Mouse (Mus musculus) erythroblast, adult 5-6 weeks (primary cell): ENCODE measurements around the gene Hal. TPM values are rescaled to one million over a fixed set of nuclear protein-coding genes. Genes with fewer than 3 reads are reported as not detected.
A peak's percentile ranks its signal among the peaks of the same experiment; 100 is the strongest.

Experiments used
- ATAC-seq: replicated peaks from 2 replicates; pipeline ENCODE4 v1.8.0; 2016; ENCODE audit warnings: moderate number of reproducible peaks, mild to moderate bottlenecking, moderate TSS enrichment, inconsistent platforms; ENCODE audit not compliant: poor library complexity, low FRiP score, severe bottlenecking
- total RNA-seq, 2 experiments: library from RNA; stranded (forward) in 1 of 2; stranded (reverse) in 1 of 2; fragments of 150-400 nt in 1 of 2; fragments of 200-764, 138-1000 nt in 1 of 2; gene quantifications; 2 replicates each; pipeline versions ENCODE4 v1.2.3 to v1.2.4; 2015 to 2017; ENCODE audit warnings: low replicate concordance in 2 of 2

Hal gene
- total RNA-seq (2015; ENCODE audit: low replicate concordance) (2.5 and 3.6 TPM in 2 replicates), total RNA-seq (2017; ENCODE audit: low replicate concordance) (0.51 and 1.3 TPM in 2 replicates)

DNA sequence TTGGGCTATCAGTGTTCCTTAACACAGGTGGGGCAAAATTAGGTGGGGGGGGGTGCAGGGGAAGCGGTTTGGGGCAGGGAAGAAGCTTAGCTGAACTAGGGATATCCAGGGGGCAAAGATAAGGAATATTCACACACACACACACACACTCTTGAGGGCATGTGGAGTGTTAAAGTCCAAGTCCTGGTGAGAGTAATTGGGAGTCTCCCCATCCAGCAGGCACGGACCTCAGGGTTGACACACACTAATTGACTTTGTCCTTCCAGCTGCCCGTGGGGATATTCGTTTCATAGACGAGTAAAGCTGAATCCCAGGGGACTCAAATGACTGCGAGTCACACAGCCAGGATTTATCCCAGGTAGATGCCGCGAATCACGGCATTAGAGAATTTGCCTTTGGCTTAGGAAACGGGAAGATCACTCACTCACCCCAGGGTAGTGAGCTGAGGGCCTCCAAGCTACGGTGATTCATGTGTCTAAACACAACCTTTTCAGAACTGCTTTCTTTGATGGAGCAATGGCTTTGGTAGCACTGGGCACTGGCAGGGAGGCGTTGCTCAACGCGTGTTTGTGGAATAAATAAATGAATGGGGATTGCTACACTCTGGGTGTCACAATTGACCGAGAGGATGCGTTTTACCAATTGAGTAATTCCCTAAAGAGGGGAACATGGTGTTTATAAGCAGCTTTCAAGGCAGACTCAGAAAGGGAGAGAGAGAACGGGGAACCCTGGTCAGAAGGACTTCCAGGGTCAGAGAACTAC lies at the start of gene Hal:
TSS of gene Hal (plus strand) at position 703 of the 762 bp plus-strand sequence.
- no peak for ATAC-seq

DNA sequence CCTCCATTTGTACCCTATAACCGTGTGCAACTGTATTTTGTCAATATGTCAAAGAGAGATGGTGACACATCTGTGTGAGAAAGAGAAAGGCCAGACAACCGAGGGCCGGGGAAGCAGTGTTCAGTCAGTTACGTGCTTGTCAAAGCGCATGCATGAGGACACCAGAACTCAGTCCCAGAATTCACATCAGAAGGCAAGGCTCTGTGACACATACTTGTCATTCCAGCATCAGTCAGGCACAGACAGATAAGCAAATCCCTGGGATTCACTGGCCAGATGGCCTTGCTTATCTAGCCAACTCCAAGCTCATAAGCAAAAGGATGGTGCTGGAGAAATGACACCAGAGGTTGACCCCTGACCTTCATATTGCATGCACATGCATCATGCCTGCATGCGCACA lies 47.1 kb upstream of the Hal start:
- no peak for ATAC-seq

DNA sequence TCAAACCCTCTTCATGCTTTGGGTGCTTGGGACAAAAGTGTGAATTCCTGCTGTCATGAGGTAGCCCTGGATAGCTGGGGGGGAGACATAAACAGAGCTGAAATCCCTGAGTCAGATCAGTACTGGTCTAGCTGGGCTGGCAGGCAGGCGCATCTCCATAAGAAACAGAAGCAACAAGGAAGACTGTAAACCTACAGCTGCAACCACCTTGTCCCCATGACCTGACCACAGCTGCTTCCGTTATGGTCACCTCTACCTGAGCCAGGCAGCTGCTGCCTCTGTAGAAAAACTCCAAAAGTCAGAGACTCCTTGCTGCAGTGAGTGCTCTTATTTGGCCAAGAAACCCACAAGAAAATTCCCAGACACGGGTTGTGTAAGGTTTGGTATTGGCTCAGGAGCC lies 46.4 kb upstream of the Hal start:
- ATAC-seq, result no peak

DNA sequence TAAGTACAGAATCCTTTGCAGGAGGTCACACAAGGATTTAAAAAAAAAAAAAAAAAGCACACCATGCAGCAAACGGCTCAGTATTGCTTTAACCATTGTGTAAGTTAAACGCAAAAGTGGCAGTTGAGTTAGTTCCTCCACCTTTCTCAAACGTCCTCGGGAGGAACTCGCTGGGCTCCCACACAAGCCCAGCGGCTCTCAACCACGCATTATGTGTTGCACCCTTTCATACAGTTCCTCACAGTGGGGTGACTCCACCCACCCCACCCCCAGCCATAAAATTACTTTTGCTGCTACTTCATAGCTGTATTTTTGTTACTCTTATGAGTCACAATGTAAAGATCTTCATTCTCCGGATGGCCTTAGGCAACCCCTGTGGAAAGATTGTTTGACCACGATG lies 44.2 kb upstream of the Hal start:
- no peak for ATAC-seq

DNA sequence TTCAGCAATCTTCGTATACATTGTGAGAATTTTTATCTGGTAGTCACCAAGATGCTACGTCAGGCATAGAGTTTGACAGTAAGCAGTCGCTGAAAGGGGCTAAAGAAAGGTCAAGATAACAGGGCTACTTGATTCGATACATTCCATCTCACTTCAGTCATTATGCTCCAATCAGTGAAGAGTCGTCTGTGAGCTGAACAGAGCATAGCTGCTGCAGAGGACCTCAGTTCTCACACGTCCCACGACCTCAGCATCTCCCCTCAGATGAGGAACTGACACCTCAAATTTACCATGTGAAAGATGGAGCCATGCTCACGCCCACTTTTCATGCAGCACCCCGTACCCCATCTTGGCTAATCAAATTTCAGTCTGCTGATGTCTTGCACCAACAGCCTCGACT lies 41.2 kb upstream of the Hal start:
- ATAC-seq, result no peak

DNA sequence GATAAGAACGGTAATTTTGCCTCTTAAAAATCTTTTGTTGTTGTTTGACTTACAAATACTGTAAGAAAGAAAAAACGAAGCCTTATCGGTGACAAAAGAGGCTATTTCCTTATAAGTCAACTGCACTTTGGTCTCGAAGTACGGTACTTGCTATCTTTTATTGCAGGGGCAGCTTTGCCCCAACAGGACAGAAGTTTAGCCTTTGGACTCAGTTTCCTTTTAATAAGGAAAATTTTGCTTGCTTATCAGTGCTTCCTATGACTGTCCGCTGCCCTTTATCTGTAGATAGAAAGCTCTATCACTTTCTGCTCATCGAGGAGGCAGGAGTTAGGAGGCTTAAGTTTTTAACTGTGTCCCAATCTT lies 33.9 kb upstream of the Hal start:
- no peak for ATAC-seq

DNA sequence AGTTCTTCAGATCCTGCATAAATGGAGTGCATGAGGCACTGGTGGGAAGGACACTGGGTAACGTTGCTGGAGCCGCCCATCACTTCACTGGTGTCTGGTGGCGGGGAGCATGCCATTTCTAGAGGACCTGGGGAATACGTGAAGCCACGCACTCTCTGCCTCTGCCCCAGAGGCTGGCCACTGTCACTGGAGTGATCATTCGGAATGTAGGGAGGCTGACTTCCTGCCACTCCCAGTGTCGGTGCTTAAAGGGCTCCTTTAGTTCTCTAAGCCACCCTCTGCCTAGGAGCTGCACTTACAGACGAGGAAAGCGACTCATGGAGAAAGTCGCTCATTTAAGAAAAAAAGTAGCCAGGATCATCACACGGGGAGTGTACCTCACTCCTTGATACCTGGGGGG lies 28.5 kb upstream of the Hal start:
- ATAC-seq, result no peak

DNA sequence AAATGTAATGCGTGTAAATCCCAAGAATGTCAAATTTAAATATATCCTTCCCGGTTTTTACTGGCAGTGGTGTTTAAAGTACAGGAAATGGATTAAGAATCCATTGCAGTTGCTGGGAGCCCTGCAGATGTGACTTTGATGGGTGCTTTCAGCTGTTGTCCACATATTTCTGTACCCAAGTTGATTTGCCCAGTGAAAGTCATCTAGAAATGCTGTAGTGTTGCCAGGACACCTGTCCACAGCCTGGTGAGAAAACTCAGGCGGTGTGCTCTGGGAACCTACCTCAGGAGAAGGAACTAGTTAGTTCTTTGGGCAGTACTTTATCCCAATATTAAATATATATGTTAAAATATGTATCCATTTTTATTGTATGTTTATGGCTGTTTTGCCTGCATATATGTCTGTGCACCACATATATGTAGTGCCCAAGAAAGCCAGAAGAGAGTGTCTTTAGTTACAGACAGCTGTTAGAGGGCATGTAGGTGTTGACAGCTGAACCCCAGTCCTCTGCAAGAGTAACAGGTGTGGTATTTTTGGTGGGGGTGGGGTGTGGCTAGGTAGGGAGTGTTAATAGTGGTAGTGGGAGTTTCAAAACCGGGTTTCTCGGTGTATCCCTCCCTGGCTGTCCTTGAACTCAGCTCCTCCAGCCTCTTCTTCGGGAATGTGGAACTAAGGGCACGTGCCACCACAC lies 25.7 kb upstream of the Hal start:
- no peak for ATAC-seq

DNA sequence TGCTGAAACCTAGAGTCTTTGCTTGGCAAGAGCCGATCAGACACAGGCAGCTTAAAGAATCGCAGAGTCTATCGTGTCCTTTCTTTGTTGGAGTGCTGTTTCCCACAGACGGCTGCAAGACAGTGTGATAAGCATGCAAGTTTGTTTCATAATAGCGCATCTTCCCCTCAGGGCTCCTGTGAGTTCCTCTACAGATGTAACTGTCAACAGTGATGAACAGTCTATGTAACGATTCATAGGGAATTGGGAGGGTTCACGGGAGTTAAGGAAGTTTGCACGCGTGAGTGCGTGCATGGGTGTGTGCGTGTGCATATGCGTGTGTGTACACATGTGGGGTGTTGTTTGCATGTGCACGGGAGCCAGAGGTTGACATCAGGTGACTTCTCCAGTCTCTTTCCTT lies 25.0 kb upstream of the Hal start:
- no peak for ATAC-seq

DNA sequence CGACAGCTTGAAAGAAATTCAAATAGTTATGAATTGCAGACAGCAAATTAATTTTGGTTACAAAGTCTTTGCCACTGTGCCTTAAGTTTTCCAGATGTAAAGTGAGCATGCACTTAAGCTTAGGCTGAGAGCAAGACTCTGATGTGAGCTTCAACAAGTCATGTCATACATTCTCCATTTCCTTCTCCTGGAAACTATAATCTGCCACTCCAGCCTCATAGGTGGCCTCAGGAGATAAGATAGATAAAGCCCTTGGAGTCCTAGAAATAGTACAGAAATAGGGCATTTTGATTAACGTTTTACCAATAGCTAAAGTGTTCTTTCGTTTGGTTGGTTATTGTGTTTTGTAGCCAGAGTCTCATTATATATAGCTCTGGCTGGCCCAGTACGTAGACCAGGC lies 21.3 kb upstream of the Hal start:
- no peak for ATAC-seq

DNA sequence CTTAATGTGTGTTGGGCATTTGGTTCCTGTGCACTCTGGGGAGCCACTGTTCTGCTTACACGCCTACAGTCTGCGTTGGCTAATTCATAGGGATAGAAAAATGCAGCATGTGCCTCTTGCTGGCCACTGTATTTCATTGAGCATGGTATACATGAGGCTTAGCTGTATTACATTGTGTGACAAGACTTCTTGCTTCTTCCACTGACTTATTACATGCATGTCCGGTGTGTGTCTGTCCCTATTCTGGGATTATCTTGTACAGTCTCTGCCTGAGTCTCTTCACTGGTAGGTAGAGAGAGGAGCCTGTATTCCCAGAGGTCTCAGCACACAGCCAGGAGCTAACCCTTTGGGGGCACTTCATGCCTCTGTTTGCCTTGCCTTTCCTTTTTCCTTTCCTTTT lies 20.8 kb upstream of the Hal start:
- ATAC-seq, result no peak

DNA sequence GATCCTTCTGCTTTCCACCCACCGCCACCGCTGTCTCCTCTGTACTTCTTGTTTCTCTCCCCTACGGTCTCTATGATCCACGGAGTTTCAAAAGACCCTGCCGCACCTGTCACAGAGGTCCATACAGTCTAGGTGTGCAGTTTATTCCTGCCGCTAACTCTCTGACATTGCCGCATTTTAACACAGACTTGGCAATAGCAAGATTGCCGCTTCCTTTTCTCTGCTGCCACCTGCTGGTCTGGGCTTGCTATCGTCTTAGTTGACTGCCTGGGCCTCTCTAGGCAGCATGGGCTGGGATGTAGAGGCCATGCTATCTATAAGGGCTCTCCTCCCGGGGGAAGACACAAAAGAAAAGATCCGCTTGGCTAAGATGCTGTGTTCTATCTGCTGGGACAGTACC lies 17.2 kb upstream of the Hal start:
- ATAC-seq, result peak; percentile 87

DNA sequence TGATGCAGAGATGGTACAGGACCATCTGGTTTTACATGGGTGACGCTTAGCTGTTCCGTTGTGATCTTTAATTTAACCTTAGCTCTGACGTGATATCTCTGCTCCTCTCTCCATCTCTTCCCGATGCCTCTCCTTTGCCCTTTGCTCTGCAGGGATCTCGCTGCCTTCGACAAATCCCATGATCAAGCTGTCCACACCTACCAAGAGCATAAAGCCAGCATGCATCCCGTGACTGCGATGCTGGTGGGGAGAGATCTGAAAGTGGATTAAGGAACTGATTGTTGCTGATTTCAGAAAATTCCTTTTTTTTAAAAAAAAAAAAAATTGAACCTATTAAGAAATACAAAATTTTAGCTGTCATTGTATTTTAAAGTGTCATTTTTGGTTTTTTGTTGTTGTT lies 4.1 kb upstream of the Hal start:
- no peak for ATAC-seq

DNA sequence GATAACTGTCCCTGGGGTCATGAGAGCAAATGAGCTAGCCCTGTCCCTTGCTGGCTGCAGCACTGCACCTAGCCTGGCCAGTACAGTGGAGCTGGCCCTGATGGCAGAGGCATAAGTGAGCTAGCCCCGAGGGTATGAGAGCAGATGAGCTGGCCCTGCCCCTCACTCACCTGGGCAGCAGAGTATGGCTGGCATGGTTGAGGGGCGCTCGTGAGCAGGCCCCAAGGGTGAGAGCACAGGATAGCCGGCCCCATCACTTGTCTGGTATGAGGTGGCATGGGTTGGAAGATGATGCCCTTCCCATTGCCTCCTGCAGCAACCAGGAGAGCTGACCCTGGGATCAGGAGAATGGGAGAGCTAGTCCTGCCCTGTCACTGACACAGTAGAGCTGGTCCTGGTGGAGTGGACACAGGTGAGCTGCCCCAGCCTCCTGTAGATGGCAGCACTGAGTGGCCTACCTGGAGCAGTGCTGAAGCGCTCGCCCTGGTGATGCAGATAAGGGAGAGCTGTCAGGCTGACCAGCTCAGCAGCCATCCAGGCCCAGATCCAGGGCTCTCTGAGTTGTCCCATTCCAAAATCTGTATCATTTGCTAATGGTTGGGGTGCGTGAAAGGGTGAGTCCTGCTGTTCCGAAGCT lies 3.4 kb upstream of the Hal start:
- peak; percentile 79 for ATAC-seq

DNA sequence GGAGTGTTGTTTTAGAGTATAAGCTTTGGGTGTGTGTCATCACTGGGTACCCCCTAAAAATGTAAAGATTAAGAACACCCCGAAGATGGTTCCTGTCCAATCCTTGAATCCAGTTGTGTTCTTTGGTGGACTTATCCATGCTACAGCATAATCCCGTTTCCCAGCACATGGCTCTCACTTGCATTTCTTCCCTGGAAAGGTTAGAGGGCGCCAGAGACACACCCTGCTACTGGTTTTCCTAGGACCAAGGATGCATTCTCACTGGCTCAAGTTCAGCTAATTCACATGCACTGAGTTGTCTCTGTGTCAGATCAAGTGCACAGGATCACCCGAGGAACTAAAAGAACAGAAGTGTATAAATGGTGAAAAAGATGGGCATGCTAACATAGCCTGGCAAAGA lies 1.9 kb upstream of the Hal start:
- no peak for ATAC-seq

DNA sequence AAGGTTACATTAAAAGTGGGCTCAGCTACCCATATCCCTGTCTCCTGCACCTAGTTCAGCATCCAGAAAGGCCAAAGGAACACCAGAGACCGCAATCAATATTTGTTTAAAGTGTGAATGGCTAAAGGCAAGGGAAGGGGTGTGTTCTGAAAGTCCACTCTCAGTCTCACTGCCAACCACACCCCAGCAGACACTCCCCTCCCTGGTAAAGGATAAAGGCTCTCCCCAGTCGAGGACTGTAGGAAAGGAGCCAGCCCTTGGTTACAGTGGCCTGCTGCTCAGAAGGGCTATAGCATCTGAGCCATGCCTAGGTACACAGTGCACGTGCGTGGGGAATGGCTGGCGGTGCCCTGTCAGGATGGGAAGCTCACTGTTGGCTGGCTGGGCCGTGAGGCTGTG lies 259 bp downstream of the Hal start:
- no peak for ATAC-seq

DNA sequence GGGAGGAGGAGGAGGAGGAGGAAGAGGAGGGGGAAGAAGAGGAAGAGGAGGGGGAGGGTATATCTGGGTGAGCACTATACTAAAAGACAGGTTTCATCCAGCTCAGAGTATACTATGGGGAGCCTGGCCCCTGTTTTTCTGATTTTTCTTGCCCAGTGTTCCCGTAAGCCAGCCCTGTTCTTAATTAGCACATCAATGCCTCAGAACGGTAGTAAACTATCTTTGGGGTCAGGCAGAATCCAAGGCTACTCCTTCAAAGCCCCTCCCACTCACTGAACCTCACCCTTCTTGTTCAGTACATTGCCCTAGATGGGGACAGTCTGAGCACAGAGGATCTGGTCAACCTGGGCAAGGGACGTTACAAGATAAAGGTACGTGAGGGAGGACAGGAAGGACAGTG lies 1.9 kb downstream of the Hal start:
- ATAC-seq, result no peak

DNA sequence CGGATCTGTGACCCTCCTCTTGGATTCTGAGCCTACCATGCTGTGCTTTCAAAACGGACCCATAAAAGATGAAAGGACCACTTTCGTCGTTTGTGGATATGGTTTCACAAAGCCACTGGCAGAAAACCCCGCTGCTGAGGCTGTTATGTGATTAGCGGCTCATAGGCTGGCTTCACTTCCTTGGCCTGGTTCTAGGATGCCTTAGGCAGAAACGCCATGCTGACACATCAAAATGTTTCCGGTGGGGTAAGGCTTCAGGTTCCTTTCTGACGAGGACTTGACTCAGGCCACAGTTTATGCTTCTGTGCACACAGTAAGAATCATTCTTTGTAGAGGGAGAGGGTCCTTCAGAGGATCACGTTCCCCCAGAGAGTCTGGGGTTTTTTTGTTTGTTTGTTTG lies 12.3 kb downstream of the Hal start:
- no peak for ATAC-seq

DNA sequence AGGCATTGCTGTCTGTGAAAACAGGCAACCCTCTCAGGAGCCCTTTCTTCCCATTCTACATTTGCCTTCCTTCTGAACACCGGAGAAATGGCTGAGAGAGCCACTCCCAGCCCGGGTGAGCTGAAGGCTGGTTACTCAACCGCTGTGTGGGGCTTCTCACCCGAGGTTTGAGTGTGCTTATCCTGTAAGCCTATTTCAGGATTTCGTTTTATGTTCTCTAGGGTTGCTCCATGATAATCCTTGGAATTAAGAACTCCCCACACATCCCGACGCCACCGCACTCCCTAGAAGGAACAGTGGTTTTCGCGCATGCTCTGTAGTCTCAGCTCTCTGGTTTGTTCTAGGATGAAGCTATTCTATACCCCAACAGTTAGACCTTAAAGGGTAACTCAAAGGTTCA lies 12.8 kb downstream of the Hal start:
- ATAC-seq, result no peak

DNA sequence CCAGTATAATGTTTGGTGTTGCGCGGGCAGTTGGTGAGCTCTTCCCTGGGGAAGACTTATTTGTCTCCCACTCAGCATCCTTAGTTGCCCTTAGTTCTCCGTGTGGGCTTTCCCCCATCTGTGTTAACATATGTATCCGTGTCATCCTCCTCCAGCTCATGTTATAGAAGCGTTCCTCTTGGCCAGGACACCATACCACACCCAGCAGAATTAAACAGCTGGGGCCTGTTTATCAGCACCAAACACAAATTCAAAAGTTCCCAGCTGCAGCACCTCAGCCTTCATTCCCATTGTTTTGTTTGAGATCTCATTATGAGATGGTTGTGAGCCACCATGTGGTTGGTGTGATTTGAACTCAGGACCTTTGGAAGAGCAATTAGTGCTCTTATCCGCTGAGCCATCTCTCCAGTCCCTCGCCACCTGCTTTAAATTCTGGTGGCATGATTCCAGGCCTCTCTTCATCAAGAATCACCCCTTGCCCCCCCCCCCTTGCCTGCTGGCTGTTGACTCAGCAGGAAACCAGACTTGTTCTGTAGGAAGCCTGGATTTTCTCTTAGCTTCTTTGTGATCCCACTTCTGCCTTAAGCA lies 19.9 kb downstream of the Hal start:
- no peak for ATAC-seq
